Mouse (Mus musculus) ES-Bruce4 (cell line): ENCODE measurements around the gene Pappa. TPM values are rescaled to one million over a fixed set of nuclear protein-coding genes. Genes with fewer than 3 reads are reported as not detected.

Source experiments
- H3K27ac ChIP-seq: 2 replicates; pipeline ENCODE4 v1.5.1; 2012; ENCODE audit warnings: low read length, inconsistent platforms; ENCODE audit not compliant: insufficient read depth
- H3K27me3 ChIP-seq: 2 replicates; pipeline ENCODE4 v1.6.1; 2012; ENCODE audit warnings: mild to moderate bottlenecking, low read length, inconsistent platforms; ENCODE audit not compliant: control insufficient read depth, poor library complexity, insufficient read depth, severe bottlenecking
- H3K36me3 ChIP-seq: 2 replicates; pipeline ENCODE4 v1.6.1; 2012; ENCODE audit warnings: inconsistent platforms, mild to moderate bottlenecking, low read length, moderate library complexity; ENCODE audit not compliant: control insufficient read depth, poor library complexity, insufficient read depth, severe bottlenecking
- H3K4me1 ChIP-seq: one replicate; pipeline ENCODE4 v1.8.1; 2011; ENCODE audit warnings: low read length; ENCODE audit not compliant: control insufficient read depth, insufficient read depth
- H3K4me3 ChIP-seq: 2 replicates; pipeline ENCODE4 v1.5.1; 2011; ENCODE audit warnings: low read depth, mild to moderate bottlenecking, low read length
- H3K9ac ChIP-seq: 2 replicates; pipeline ENCODE4 v1.6.1; 2012; ENCODE audit warnings: low read depth, mild to moderate bottlenecking, inconsistent platforms; ENCODE audit not compliant: poor library complexity, severe bottlenecking
- H3K9me3 ChIP-seq: replicated peaks from 2 replicates; pipeline ENCODE4 v1.6.1; 2012; ENCODE audit warnings: mild to moderate bottlenecking, low read length, inconsistent platforms; ENCODE audit not compliant: control insufficient read depth, poor library complexity, insufficient read depth, severe bottlenecking
- CTCF ChIP-seq: IDR thresholded peaks from one replicate; pipeline ENCODE4 v1.8.1; 2011; ENCODE audit warnings: low read depth, low read length
- EP300 ChIP-seq: IDR thresholded peaks from 2 replicates; pipeline ENCODE4 v1.6.1; 2011; ENCODE audit warnings: low read depth, low read length; ENCODE audit not compliant: insufficient read depth
- POLR2A ChIP-seq: IDR thresholded peaks from one replicate; pipeline ENCODE4 v1.8.1; 2011; ENCODE audit warnings: low read length; ENCODE audit not compliant: insufficient read depth
- polyA plus RNA-seq: library from polyadenylated mRNA; stranded (reverse); fragments of >200 nt; gene quantifications from 2 replicates; pipeline ENCODE4 v1.2.4, GENCODE M21; 2011; ENCODE audit warnings: low read depth; ENCODE audit not compliant: missing spikeins, insufficient read depth, insufficient read length

Pappa gene
- polyA plus RNA-seq, 1 experiment, result 1.1 TPM

- H3K36me3 ChIP-seq, result no peaks in the 10 kb centered on the region
- no peaks in the 10 kb centered on the region for H3K4me1 ChIP-seq
- no peak overlapping the region for H3K4me3 ChIP-seq
- H3K9ac ChIP-seq, result no peak overlapping the region
- no peaks in the 10 kb centered on the region for H3K9me3 ChIP-seq
- TF ChIP-seq POLR2A (no peak), CTCF (no peak), EP300 (no peak)
- no peaks in the 10 kb centered on the region for H3K27me3 ChIP-seq
- no peak overlapping the region for H3K27ac ChIP-seq
Observed at GRCm38 (mm10) chr4:65396806-65397205, 272.8 kb downstream of the Pappa start.

GRCm38 (mm10) chr4:65399457-65399856 is 275.5 kb downstream of the Pappa start:
- Histone ChIP-seq H3K36me3 (no peaks in the 10 kb centered on the region), H3K4me1 (no peaks in the 10 kb centered on the region), H3K9ac (no peak overlapping the region), H3K27ac (no peak overlapping the region), H3K9me3 (no peaks in the 10 kb centered on the region), H3K4me3 (no peak overlapping the region), H3K27me3 (no peaks in the 10 kb centered on the region)
- no peak for TF ChIP-seq POLR2A
- no peak for TF ChIP-seq EP300
- no peak for TF ChIP-seq CTCF

GRCm38 (mm10) chr4:65402286-65402685 is 278.3 kb downstream of the Pappa start:
- Histone ChIP-seq H3K9me3 (no peaks in the 10 kb centered on the region), H3K27me3 (no peaks in the 10 kb centered on the region), H3K9ac (no peak overlapping the region), H3K4me3 (no peak overlapping the region), H3K36me3 (no peaks in the 10 kb centered on the region), H3K4me1 (no peaks in the 10 kb centered on the region), H3K27ac (no peak overlapping the region)
- TF ChIP-seq EP300 (no peak), CTCF (no peak), POLR2A (no peak)

- H3K27me3 ChIP-seq, result no peaks in the 10 kb centered on the region
- H3K36me3 ChIP-seq, result no peaks in the 10 kb centered on the region
- no peaks in the 10 kb centered on the region for H3K4me1 ChIP-seq
- H3K27ac ChIP-seq, result no peak overlapping the region
- no peak overlapping the region for H3K4me3 ChIP-seq
- TF ChIP-seq CTCF (no peak), POLR2A (no peak), EP300 (no peak)
- 0 out of 2 replicates have a peak, but pooled peaks cover 2% of the 10 kb centered on the region for H3K9me3 ChIP-seq
- no peak overlapping the region for H3K9ac ChIP-seq
Observed at GRCm38 (mm10) chr4:65402836-65403634, 279.1 kb downstream of the Pappa start.
